Comparison of ENCODE assay signal across 8 mouse cellular contexts in genomic region chr16:28490515-28490914, GRCm38 (mm10).
DNase-seq lines count a peak whose midpoint lies in the region; ATAC-seq and TF ChIP-seq lines count a peak whose summit lies in the region.

No protein-coding gene starts in this region.

- no peak overlapping the region for H3K4me2 ChIP-seq in liver, embryonic 12.5 days
- no peak overlapping the region for H3K4me2 ChIP-seq in intestine, postnatal 0 days (replicated peaks; ENCODE audit: low read depth)
- H3K4me2 ChIP-seq in midbrain, embryonic 12.5 days (replicated peaks): no peak overlapping the region
- H3K4me2 ChIP-seq in stomach, embryonic 14.5 days (replicated peaks; ENCODE audit: low read depth, low read length): no peak overlapping the region

- H3K27me3 ChIP-seq in liver, embryonic 12.5 days (replicated peaks): no peaks in the 10 kb centered on the region
- no peaks in the 10 kb centered on the region for H3K27me3 ChIP-seq in cerebellum, adult 2 months (ENCODE audit: control insufficient read depth, insufficient read depth, low read length)
- 0 out of 2 replicates have a peak, but pooled peaks cover 4% of the 10 kb centered on the region for H3K27me3 ChIP-seq in intestine, postnatal 0 days (replicated peaks; ENCODE audit: control insufficient read depth, insufficient read depth, low read length)
- H3K27me3 ChIP-seq in midbrain, embryonic 12.5 days: no peaks in the 10 kb centered on the region
- H3K27me3 ChIP-seq in stomach, embryonic 14.5 days (ENCODE audit: control insufficient read depth, insufficient read depth, low read length): no peaks in the 10 kb centered on the region

- H3K4me3 ChIP-seq in liver, embryonic 12.5 days: no peak overlapping the region
- no peak overlapping the region for H3K4me3 ChIP-seq in cerebellum, adult 2 months (replicated peaks; ENCODE audit: insufficient read depth, low read depth, low read length)
- no peak overlapping the region for H3K4me3 ChIP-seq in intestine, postnatal 0 days (ENCODE audit: low read depth, low read length)
- no peak overlapping the region for H3K4me3 ChIP-seq in midbrain, embryonic 12.5 days
- H3K4me3 ChIP-seq in stomach, embryonic 14.5 days (ENCODE audit: low read depth, low read length): no peak overlapping the region

- WGBS in liver, embryonic 12.5 days (ENCODE audit: insufficient replicate concordance): 13% methylated on average over 6 of the region's 6 CpGs
- 5% methylated on average over 6 of the region's 6 CpGs for WGBS in cerebellum, adult 2 months
- WGBS in intestine, postnatal 0 days: 11% methylated on average over 6 of the region's 6 CpGs
- WGBS in midbrain, embryonic 12.5 days: 11% methylated on average over 6 of the region's 6 CpGs
- 11% methylated on average over 6 of the region's 6 CpGs for WGBS in stomach, embryonic 14.5 days

- no peak overlapping the region for H3K27ac ChIP-seq in liver, embryonic 12.5 days
- no peak overlapping the region for H3K27ac ChIP-seq in cerebellum, adult 2 months (ENCODE audit: insufficient read depth, low read length)
- no peak overlapping the region for H3K27ac ChIP-seq in intestine, postnatal 0 days (ENCODE audit: low read depth, low read length)
- H3K27ac ChIP-seq in midbrain, embryonic 12.5 days (replicated peaks): no peak overlapping the region
- H3K27ac ChIP-seq in stomach, embryonic 14.5 days (ENCODE audit: low read length): no peak overlapping the region

- no peaks in the 10 kb centered on the region for H3K4me1 ChIP-seq in liver, embryonic 12.5 days
- peaks cover 4% of the 10 kb centered on the region; the same call in 1 of the 2 replicates for H3K4me1 ChIP-seq in cerebellum, adult 2 months (ENCODE audit: control insufficient read depth, insufficient read depth, low read length)
- no peaks in the 10 kb centered on the region for H3K4me1 ChIP-seq in intestine, postnatal 0 days (replicated peaks; ENCODE audit: control insufficient read depth, insufficient read depth, low read length)
- H3K4me1 ChIP-seq in midbrain, embryonic 12.5 days: no peaks in the 10 kb centered on the region
- no peaks in the 10 kb centered on the region for H3K4me1 ChIP-seq in stomach, embryonic 14.5 days (ENCODE audit: control insufficient read depth, insufficient read depth, low read length)

- peak; percentile 34 for DNase-seq in liver
- peak; percentile 80 to 86 for DNase-seq in cerebellum, adult 2 months
- peak; percentile 73 for DNase-seq in forelimb bud, embryonic 11.5 days (ENCODE audit: low read depth, low spot score)
- peak; percentile 45 to 89 for DNase-seq in left cerebral cortex, adult 9 months (ENCODE audit: low spot score in 2 of 2)

- H3K9me3 ChIP-seq in liver, embryonic 12.5 days (replicated peaks): no peaks in the 10 kb centered on the region; the same call in 1 of the 2 replicates
- H3K9me3 ChIP-seq in intestine, postnatal 0 days (ENCODE audit: control insufficient read depth): no peaks in the 10 kb centered on the region
- H3K9me3 ChIP-seq in midbrain, embryonic 12.5 days: no peaks in the 10 kb centered on the region
- H3K9me3 ChIP-seq in stomach, embryonic 14.5 days (ENCODE audit: control insufficient read depth, low read depth, low read length): no peaks in the 10 kb centered on the region

- peak; percentile 93 for TF ChIP-seq CTCF in cerebellum, adult 2 months (IDR thresholded peaks at IDR 0.05; ENCODE audit: borderline replicate concordance, insufficient read depth, low read depth, low read length)
- TF ChIP-seq CTCF in intestine, postnatal 0 days (IDR thresholded peaks at IDR 0.05; ENCODE audit: low read depth): peak; percentile 91

- TF ChIP-seq POLR2A in cerebellum, adult 2 months (IDR thresholded peaks at IDR 0.05; ENCODE audit: borderline replicate concordance, insufficient read depth, low read length): no peak

- no peak overlapping the region for H3K9ac ChIP-seq in liver, embryonic 12.5 days
- no peak overlapping the region for H3K9ac ChIP-seq in intestine, postnatal 0 days (ENCODE audit: low read depth, low read length)
- H3K9ac ChIP-seq in midbrain, embryonic 12.5 days (replicated peaks): no peak overlapping the region
- no peak overlapping the region for H3K9ac ChIP-seq in stomach, embryonic 14.5 days (replicated peaks; ENCODE audit: low read depth, low read length)

- no peaks in the 10 kb centered on the region for H3K36me3 ChIP-seq in liver, embryonic 12.5 days
- no peaks in the 10 kb centered on the region for H3K36me3 ChIP-seq in intestine, postnatal 0 days (ENCODE audit: control insufficient read depth, insufficient read depth)
- no peaks in the 10 kb centered on the region for H3K36me3 ChIP-seq in midbrain, embryonic 12.5 days
- no peaks in the 10 kb centered on the region for H3K36me3 ChIP-seq in stomach, embryonic 14.5 days (ENCODE audit: control insufficient read depth, insufficient read depth, low read length)

- no peak for ATAC-seq in liver, embryonic 12.5 days
- no peak for ATAC-seq in intestine, postnatal 0 days
- peak; percentile 86 for ATAC-seq in midbrain, embryonic 12.5 days (ENCODE audit: low FRiP score, low read depth)
- peak; percentile 72; the same call in 1 of the 2 replicates for ATAC-seq in stomach, embryonic 14.5 days (ENCODE audit: insufficient number of reproducible peaks, insufficient read depth, low FRiP score, low read depth)

Comparison
In these comparisons a context has a peak if more than half of its experiments do, and no peak if none do; other contexts are left out.
1. ATAC-seq: peak in midbrain, embryonic 12.5 days (single experiment) and stomach, embryonic 14.5 days (single experiment); none in liver, embryonic 12.5 days (single experiment) and intestine, postnatal 0 days (single experiment).
2. Peak in every context shown above with its lines, with median percentiles within 50 percentile points of each other: DNase-seq.